Mouse (Mus musculus) T-cell, adult 2 months (primary cell): ENCODE results near the gene Rbpjl.

Source experiments
- DNase-seq: peaks from one replicate; pipeline ENCODE4 v3.0.0; 2022; ENCODE audit warnings: low spot score

Gene Rbpjl

GRCm38 (mm10) chr2:164393126-164393525, 9.8 kb upstream of the Rbpjl start:
- DNase-seq, result no peak

- no peak for DNase-seq
Observed at GRCm38 (mm10) chr2:164396076-164396475, 6.9 kb upstream of the Rbpjl start.

- DNase-seq, result no peak
Observed at GRCm38 (mm10) chr2:164396911-164397310, 6.0 kb upstream of the Rbpjl start.

- no peak for DNase-seq
Observed at GRCm38 (mm10) chr2:164403396-164404081, 598 bp downstream of the Rbpjl start.

GRCm38 (mm10) chr2:164404082-164404990, 1.4 kb downstream of the Rbpjl start:
- no peak for DNase-seq

- no peak for DNase-seq
Observed at GRCm38 (mm10) chr2:164405060-164405459, 2.1 kb downstream of the Rbpjl start, which contains the start of gene Matn4. Gene Matn4 (minus strand): TSS chr2:164405160.

GRCm38 (mm10) chr2:164405519-164405918, 2.6 kb downstream of the Rbpjl start:
- DNase-seq, result no peak

- DNase-seq, result peak; percentile 35
Observed at GRCm38 (mm10) chr2:164407708-164408107, 4.8 kb downstream of the Rbpjl start.

- no peak for DNase-seq
Observed at GRCm38 (mm10) chr2:164414167-164414566, 11.2 kb downstream of the Rbpjl start.

- no peak for DNase-seq
Observed at GRCm38 (mm10) chr2:164414581-164414980, 11.6 kb downstream of the Rbpjl start.

GRCm38 (mm10) chr2:164417198-164417597, 14.3 kb downstream of the Rbpjl start:
- peak; percentile 17 for DNase-seq

GRCm38 (mm10) chr2:164418308-164418875, 15.5 kb downstream of the Rbpjl start:
- no peak for DNase-seq

- DNase-seq, result no peak
Observed at GRCm38 (mm10) chr2:164419489-164419888, 16.5 kb downstream of the Rbpjl start.

GRCm38 (mm10) chr2:164421306-164421705, 18.4 kb downstream of the Rbpjl start:
- DNase-seq, result no peak

GRCm38 (mm10) chr2:164421979-164422378, 19.0 kb downstream of the Rbpjl start:
- DNase-seq, result no peak

GRCm38 (mm10) chr2:164422675-164423393, 19.9 kb downstream of the Rbpjl start:
- DNase-seq, result no peak

GRCm38 (mm10) chr2:164423464-164423863, 20.5 kb downstream of the Rbpjl start:
- no peak for DNase-seq

GRCm38 (mm10) chr2:164424406-164424805, 21.5 kb downstream of the Rbpjl start:
- no peak for DNase-seq

- no peak for DNase-seq
Observed at GRCm38 (mm10) chr2:164425401-164425800, 22.5 kb downstream of the Rbpjl start.

- no peak for DNase-seq
Observed at GRCm38 (mm10) chr2:164426121-164426520, 23.2 kb downstream of the Rbpjl start.

- DNase-seq, result no peak
Observed at GRCm38 (mm10) chr2:164426952-164427351, 24.0 kb downstream of the Rbpjl start.

- DNase-seq, result no peak
Observed at GRCm38 (mm10) chr2:164428451-164428850, 25.5 kb downstream of the Rbpjl start.
